ENCODE assay signal across 8 mouse cellular contexts in the genomic region with DNA sequence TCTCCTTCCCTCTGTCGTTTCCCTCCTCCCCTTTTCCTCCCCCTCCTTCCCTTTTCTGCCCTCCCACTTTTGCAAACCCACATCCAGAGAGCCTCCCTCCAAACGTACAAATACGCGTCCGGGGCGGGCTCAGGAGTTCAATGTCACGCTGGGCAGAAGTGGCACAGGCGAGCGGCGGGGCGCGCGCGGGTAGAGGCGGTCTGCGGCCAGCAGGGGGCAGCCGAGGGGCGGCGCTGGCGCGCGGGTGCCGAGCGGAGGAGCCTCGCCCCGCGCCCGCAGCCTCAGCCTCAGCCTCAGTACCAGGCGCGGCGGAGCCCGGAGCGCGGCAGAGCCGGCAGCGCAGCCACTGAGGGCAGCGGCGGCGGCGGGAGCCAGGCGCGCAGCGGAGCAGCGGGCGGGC. TPM values are rescaled to one million over a fixed set of nuclear protein-coding genes. Genes with fewer than 3 reads are reported as not detected.
DNase-seq lines count a peak whose midpoint lies in the region; ATAC-seq lines count a peak whose summit lies in the region.

Hcn1 (plus strand) TSS at position 140 of the 400 bp plus-strand sequence.

- peak; percentile 71 for ATAC-seq in activated CD4-positive, CD25-positive, alpha-beta regulatory T cell, adult 4 months
- ATAC-seq in megakaryocyte, adult 5-6 weeks (ENCODE audit: poor library complexity, severe bottlenecking), result peak; percentile 96

- DNase-seq in cerebellum, postnatal 4 days (ENCODE audit: low spot score in 2 of 2), result peak; percentile 81 to 91
- DNase-seq in frontal cortex, postnatal 36 days (ENCODE audit: low spot score in 2 of 2), result peak; percentile 82 to 88
- DNase-seq in induced T-regulatory cell, adult 2 months (ENCODE audit: low read depth), result peak; percentile 48
- DNase-seq in left cerebral cortex, adult 9 months (ENCODE audit: low spot score in 2 of 2), result peak; percentile 52 to 80
- DNase-seq in right cerebral cortex, postnatal 10 days (ENCODE audit: low spot score in 2 of 2), result peak; percentile 85 to 86
- peak; percentile 4 to 44 for DNase-seq in urinary bladder, postnatal 36 days (ENCODE audit: low spot score in 2 of 2)

RNA-seq across cellular contexts. Expression of gene Hcn1, which starts in this region (rescaled TPM):
- polyA plus RNA-seq in activated CD4-positive, CD25-positive, alpha-beta regulatory T cell, adult 4 months (2017; shearing (Covaris generic)), result under 1 TPM in 1 of 2 experiments, not detected in 1; 0.04 TPM
- not detected in 2 replicates for total RNA-seq in megakaryocyte, adult 5-6 weeks (2015)
- not detected in 2 replicates for total RNA-seq in megakaryocyte, adult 5-6 weeks (2017)

Comparison
In these comparisons a context has a peak if more than half of its experiments do, and no peak if none do; other contexts are left out.
1. Peak in every context shown above with its lines: DNase-seq and ATAC-seq.
2. Peak in ATAC-seq in activated CD4-positive, CD25-positive, alpha-beta regulatory T cell, adult 4 months; RNA of the gene not detected or under 1 TPM.
3. Peak in ATAC-seq in megakaryocyte, adult 5-6 weeks; RNA of the gene not detected or under 1 TPM.
4. DNase-seq: peak in every context shown above with its lines; median percentile 86 in cerebellum, postnatal 4 days; 86 in right cerebral cortex, postnatal 10 days; 85 in frontal cortex, postnatal 36 days; 66 in left cerebral cortex, adult 9 months; 48 in induced T-regulatory cell, adult 2 months; 24 in urinary bladder, postnatal 36 days.